Mouse (Mus musculus) myocyte (in vitro differentiated cells): Measurements from ENCODE around the gene Zdhhc4. TPM values are rescaled to one million over a fixed set of nuclear protein-coding genes. Genes with fewer than 3 reads are reported as not detected.

Experiments used
- H3K27me3 ChIP-seq: one replicate; pipeline ENCODE4 v1.6.1; 2011; ENCODE audit not compliant: control insufficient read depth, insufficient read depth, insufficient read length
- H3K36me3 ChIP-seq: one replicate; pipeline ENCODE4 v1.6.1; 2011; ENCODE audit not compliant: control insufficient read depth, insufficient read depth
- H3K4me2 ChIP-seq: one replicate; pipeline ENCODE4 v1.6.1; 2011; ENCODE audit warnings: low read depth, control low read depth
- H3K4me3 ChIP-seq: one replicate; pipeline ENCODE4 v1.5.1; 2011; ENCODE audit warnings: mild to moderate bottlenecking, control low read depth, moderate library complexity
- H3K79me2 ChIP-seq: one replicate; pipeline ENCODE4 v1.6.1; 2011; ENCODE audit not compliant: control insufficient read depth, insufficient read depth
- H3ac ChIP-seq: one replicate; pipeline ENCODE4 v1.6.1; 2011; ENCODE audit not compliant: control insufficient read depth, insufficient read length
- CEBPB ChIP-seq: IDR thresholded peaks from 2 replicates; pipeline ENCODE4 v1.6.1; 2011; ENCODE audit warnings: mild to moderate bottlenecking, moderate library complexity; ENCODE audit not compliant: poor library complexity, insufficient read depth, severe bottlenecking
- E2F4 ChIP-seq: IDR thresholded peaks from one replicate; pipeline ENCODE4 v1.6.1; 2011; ENCODE audit warnings: mild to moderate bottlenecking, control low read depth, moderate library complexity; ENCODE audit not compliant: insufficient read depth
- MAX ChIP-seq: IDR thresholded peaks from one replicate; pipeline ENCODE4 v1.6.1; 2011; ENCODE audit warnings: low read depth, mild to moderate bottlenecking, control low read depth
- MYOD1 ChIP-seq, 3 experiments: IDR thresholded peaks; one replicate each; pipeline ENCODE4 v1.6.1; 2011; ENCODE audit warnings: control low read depth in 2 of 3, low read depth in 2 of 3, mild to moderate bottlenecking in 2 of 3, moderate library complexity in 1 of 3; ENCODE audit not compliant: insufficient read length in 2 of 3, control insufficient read depth in 1 of 3
- MYOG ChIP-seq, 3 experiments: IDR thresholded peaks; one replicate each; pipeline ENCODE4 v1.6.1; 2011; ENCODE audit warnings: control low read depth in 2 of 3, low read depth in 2 of 3, mild to moderate bottlenecking in 2 of 3; ENCODE audit not compliant: insufficient read length in 2 of 3, control insufficient read depth in 1 of 3, insufficient read depth in 1 of 3
- POLR2A ChIP-seq: IDR thresholded peaks from one replicate; pipeline ENCODE4 v1.6.1; 2011; ENCODE audit warnings: low read depth, mild to moderate bottlenecking, control low read depth, moderate library complexity; ENCODE audit not compliant: insufficient read length
- POLR2AphosphoS2 ChIP-seq: IDR thresholded peaks from one replicate; pipeline ENCODE4 v1.6.1; 2011; ENCODE audit warnings: low read depth, control low read depth; ENCODE audit not compliant: insufficient read length
- REST ChIP-seq: IDR thresholded peaks from one replicate; pipeline ENCODE4 v1.6.1; 2011; ENCODE audit warnings: mild to moderate bottlenecking, control low read depth, moderate library complexity; ENCODE audit not compliant: insufficient read depth, insufficient read length
- SRF ChIP-seq: IDR thresholded peaks from one replicate; pipeline ENCODE4 v1.6.1; 2011; ENCODE audit warnings: low read depth; ENCODE audit not compliant: control insufficient read depth, insufficient read length
- TCF12 ChIP-seq: IDR thresholded peaks from one replicate; pipeline ENCODE4 v1.6.1; 2011; ENCODE audit warnings: mild to moderate bottlenecking, control low read depth; ENCODE audit not compliant: poor library complexity, insufficient read depth, severe bottlenecking
- TCF3 ChIP-seq: IDR thresholded peaks from one replicate; pipeline ENCODE4 v1.6.1; 2011; ENCODE audit warnings: low read depth, control low read depth; ENCODE audit not compliant: insufficient read length
- USF1 ChIP-seq: IDR thresholded peaks from one replicate; pipeline ENCODE4 v1.6.1; 2011; ENCODE audit warnings: low read depth, mild to moderate bottlenecking, control low read depth, moderate library complexity
- polyA plus RNA-seq: library from polyadenylated mRNA; unstranded; fragments of >200 nt; fragmentation: generic; extraction: Trizol; gene quantifications from one replicate; pipeline ENCODE4 v1.2.1, GENCODE M21; 2012; ENCODE audit warnings: missing spikeins

The Zdhhc4 gene
- polyA plus RNA-seq, 1 experiment: 60.5 TPM

GRCm38 (mm10) chr5:143370416-143371145 is 41.5 kb upstream of the Zdhhc4 start:
- no peaks in the 10 kb centered on the region for H3K79me2 ChIP-seq
- TF ChIP-seq TCF12 (no peak), POLR2A (no peak), USF1 (no peak), REST (no peak), SRF (no peak), TCF3 (no peak), CEBPB (no peak), MYOG (IDR thresholded peaks at IDR 0.05; ENCODE audit: control insufficient read depth in 1 of 3, insufficient read depth in 1 of 3, insufficient read length in 2 of 3, low read depth in 2 of 3) (no peak), POLR2AphosphoS2 (no peak), MAX (no peak), E2F4 (no peak), MYOD1 (IDR thresholded peaks at IDR 0.05; ENCODE audit: control insufficient read depth in 1 of 3, insufficient read length in 2 of 3, low read depth in 2 of 3) (no peak)
- H3K4me2 ChIP-seq: no peak overlapping the region
- peaks cover 77% of the 10 kb centered on the region for H3K27me3 ChIP-seq
- no peak overlapping the region for H3K4me3 ChIP-seq
- no peaks in the 10 kb centered on the region for H3K36me3 ChIP-seq
- no peak overlapping the region for H3ac ChIP-seq

- Histone ChIP-seq H3K27me3 (peaks cover 72% of the 10 kb centered on the region), H3K79me2 (no peaks in the 10 kb centered on the region), H3ac (no peak overlapping the region), H3K4me2 (no peak overlapping the region), H3K4me3 (no peak overlapping the region), H3K36me3 (no peaks in the 10 kb centered on the region)
- TF ChIP-seq TCF12 (no peak), MYOG (IDR thresholded peaks at IDR 0.05; ENCODE audit: control insufficient read depth in 1 of 3, insufficient read depth in 1 of 3, insufficient read length in 2 of 3, low read depth in 2 of 3) (no peak), POLR2AphosphoS2 (no peak), MAX (no peak)
Measured at GRCm38 (mm10) chr5:143369611-143370255, 40.7 kb upstream of the Zdhhc4 start.

GRCm38 (mm10) chr5:143367931-143368330 is 38.9 kb upstream of the Zdhhc4 start:
- Histone ChIP-seq H3K27me3 (peaks cover 77% of the 10 kb centered on the region), H3K4me2 (no peak overlapping the region), H3K4me3 (no peak overlapping the region), H3K36me3 (no peaks in the 10 kb centered on the region), H3K79me2 (no peaks in the 10 kb centered on the region), H3ac (no peak overlapping the region)
- TF ChIP-seq MYOD1 (IDR thresholded peaks at IDR 0.05; ENCODE audit: control insufficient read depth in 1 of 3, insufficient read length in 2 of 3, low read depth in 2 of 3): no peak
- no peak for TF ChIP-seq E2F4
- no peak for TF ChIP-seq REST
- no peak for TF ChIP-seq SRF
- TF ChIP-seq TCF12: no peak
- TF ChIP-seq TCF3: no peak
- TF ChIP-seq MYOG (IDR thresholded peaks at IDR 0.05; ENCODE audit: control insufficient read depth in 1 of 3, insufficient read depth in 1 of 3, insufficient read length in 2 of 3, low read depth in 2 of 3): no peak
- TF ChIP-seq CEBPB: no peak
- no peak for TF ChIP-seq MAX
- TF ChIP-seq POLR2AphosphoS2: no peak
- TF ChIP-seq POLR2A: no peak
- no peak for TF ChIP-seq USF1

- H3K36me3 ChIP-seq: no peaks in the 10 kb centered on the region
- no peak overlapping the region for H3ac ChIP-seq
- H3K4me2 ChIP-seq: no peak overlapping the region
- TF ChIP-seq TCF12 (no peak), CEBPB (no peak), MYOG (IDR thresholded peaks at IDR 0.05; ENCODE audit: control insufficient read depth in 1 of 3, insufficient read depth in 1 of 3, insufficient read length in 2 of 3, low read depth in 2 of 3) (no peak), TCF3 (no peak), SRF (no peak), POLR2AphosphoS2 (no peak), E2F4 (no peak), POLR2A (no peak), USF1 (no peak)
- no peaks in the 10 kb centered on the region for H3K79me2 ChIP-seq
- no peak overlapping the region for H3K4me3 ChIP-seq
- peaks cover 64% of the 10 kb centered on the region for H3K27me3 ChIP-seq
Measured at GRCm38 (mm10) chr5:143363678-143364615, 34.9 kb upstream of the Zdhhc4 start.
